Mouse (Mus musculus) layer of hippocampus, adult 8-10 months (tissue): ENCODE data around the gene Tmem151b. TPM values are rescaled to one million over a fixed set of nuclear protein-coding genes. Genes with fewer than 3 reads are reported as not detected.

ENCODE experiments used
- DNase-seq, 2 experiments: peaks; one replicate each; pipeline ENCODE4 v3.0.0; 2022; ENCODE audit warnings: low spot score in 2 of 2
- total RNA-seq, 4 experiments: library from RNA; stranded (reverse); gene quantifications; 2 replicates each; pipeline ENCODE4 v1.2.4; 2022

Gene Tmem151b
- total RNA-seq, 4 experiments from 2014 or later, result 91.5 to 121 (median 111) TPM

DNA sequence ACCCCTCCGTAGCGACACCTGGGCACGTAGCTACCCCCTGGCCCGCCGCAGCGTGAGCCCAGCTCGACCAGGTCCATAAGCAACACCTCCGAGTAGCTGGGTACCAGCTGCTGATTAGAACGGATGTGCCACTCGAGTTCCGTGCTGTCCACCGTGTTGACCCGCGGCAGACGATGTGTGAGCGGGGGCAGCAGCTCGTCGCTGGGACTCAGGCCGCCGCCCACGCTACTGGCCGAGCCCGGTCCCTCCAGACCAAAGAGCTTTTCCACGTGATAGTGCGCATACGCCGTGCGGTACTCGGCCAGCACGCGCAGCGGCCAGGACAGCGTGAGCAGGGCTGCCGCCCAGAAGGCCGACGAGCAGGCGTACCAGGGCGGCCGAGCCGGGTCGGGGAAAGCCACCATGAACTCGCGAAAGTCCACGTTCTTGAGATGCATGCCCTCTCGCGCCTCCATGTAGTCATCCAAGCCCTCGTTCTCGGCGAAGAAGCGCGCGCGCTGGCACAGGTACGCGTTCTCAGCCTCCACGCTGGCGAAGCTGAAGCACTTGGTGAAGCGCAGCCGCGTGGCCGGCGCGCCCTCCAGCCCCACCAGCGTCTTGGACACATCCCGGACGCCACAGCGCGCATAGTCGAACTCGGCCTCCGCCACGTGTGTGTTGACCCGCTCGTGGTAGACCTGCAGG lies 4.1 kb downstream of the Tmem151b start:
- DNase-seq, result no peak

DNA sequence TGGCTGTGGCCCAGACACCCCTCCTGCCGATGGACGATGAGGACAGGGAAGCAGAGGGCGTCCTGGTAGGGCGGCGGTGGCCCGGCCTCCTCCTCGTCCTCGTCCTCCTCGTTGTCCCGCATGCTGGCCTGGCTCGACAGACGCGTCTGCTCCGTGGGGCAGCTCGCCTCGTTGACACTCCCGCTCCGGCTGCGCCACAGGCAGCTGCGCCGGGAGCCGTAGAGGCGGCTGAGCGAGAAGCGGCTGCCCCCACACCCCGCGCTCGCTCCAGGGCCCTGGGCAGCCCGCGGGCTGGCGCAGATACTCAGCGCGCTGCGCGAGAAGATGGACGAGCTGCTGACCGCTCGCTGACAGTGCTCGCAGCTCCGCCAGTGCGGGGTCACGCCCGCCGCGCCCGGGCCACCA lies 4.6 kb downstream of the Tmem151b start:
- no peak for DNase-seq

DNA sequence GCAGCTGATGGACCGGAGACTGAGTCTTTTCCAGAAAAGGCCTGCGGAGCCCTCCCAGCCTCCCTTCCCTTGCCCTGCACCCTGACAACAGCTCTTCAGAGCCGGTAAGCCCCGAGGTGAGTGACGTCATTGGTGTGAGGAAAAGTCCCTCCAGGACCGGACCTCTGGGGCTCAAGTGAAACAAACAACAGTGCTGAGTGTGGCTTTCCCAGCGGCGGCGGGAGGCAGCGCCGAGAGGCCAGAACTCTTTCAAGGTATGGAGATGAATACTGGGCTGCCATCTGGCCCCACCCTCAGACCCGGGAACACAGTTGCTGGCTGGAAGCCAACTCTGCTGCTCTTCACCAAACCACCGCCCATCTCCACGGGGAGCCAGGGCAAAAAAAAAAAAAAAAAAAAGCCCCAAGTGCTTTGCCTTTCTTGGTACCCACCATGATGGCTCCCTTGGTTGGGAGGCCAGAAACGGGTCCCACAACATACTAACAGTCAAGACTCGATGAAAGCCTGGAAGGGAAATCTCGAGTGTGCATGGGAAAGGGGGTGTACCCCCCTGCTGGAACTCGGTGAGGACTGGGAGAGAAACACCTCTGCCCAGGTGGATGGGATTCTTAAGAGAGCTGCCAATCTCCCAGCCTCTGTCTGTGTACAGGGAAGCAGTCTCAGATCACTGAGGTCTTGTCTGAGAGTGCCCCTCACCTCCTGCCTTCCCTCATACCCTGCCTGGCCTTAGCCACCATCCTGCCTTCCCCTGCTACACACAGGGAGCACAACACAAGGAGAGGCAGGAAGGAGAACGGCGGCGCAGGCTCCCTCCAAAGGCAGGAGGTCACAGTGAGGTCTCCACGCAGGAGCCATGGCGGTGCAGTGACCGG lies 5.2 kb downstream of the Tmem151b start:
- no peak for DNase-seq

DNA sequence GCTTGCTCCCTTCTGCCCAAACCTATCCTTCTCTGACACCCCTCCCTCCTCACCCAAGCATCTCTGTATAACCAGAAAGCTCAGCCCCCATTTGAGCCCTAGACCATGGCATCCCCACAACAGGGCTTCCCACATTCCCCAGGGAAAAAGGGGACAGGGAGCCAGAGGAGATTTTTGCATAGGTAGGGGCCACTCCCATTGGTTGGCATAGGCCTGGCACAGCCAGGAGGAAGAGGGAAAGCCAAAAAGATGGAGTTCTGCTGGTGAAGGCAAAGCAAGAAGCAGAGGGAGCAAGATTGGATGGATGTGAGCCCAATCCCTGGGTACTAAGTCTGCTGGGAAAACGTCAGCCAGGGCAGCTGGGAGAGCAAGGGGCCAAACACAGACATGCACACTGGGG lies 6.4 kb downstream of the Tmem151b start:
- DNase-seq, result no peak

DNA sequence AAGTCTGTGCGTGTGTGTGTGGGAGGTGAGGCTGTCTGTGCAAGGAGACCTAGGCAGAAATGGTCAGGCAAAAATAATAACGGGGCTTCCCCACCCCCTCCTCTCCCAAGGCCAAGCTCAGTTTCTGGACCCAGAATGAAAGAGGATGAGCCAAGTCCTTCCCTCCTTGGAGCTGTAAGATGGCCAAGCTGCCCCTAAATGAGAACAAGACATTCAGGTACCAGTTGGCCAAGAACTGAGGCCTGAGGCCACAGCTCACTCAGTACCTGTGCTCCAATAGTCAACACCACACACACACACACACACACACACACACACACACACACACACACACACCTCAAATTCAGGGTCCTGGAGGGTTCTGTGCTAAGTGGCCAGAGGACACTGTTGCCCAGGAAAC lies 6.8 kb downstream of the Tmem151b start:
- DNase-seq, result no peak

DNA sequence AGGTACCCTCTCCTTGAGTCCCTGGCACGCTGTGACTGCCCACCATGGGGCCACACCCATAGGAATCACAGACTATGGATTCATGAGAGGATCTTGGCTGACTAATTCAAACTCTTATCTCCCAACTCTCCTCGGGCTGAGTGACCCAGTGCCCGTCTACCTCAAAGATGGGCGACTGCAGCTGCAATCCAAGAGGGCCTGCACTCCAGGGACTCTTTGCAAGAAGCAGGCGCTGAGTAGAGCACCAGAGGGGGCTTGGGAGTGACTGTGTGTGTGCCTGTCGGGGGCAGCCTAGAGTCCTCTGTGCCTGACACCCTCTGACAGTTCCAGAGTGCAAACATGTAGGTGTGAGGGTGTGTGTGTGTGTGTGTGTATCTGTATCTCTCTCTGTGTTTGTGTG lies 7.3 kb downstream of the Tmem151b start:
- no peak for DNase-seq

DNA sequence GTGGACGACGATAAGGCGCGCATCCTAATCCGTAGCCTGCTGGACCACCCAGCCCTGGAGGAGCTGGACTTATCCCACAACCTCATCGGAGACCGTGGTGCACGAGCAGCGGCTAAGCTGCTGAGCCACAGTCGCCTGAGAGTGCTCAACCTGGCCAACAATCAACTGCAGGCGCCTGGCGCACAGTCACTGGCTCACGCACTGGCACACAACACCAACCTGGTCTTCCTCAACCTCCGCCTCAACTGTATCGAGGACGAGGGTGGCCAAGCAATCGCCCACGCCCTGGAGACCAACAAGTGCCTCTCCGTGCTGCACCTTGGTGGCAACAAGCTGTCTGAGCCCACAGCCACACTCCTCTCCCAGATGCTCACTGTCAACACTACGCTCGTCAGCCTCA lies 9.8 kb downstream of the Tmem151b start:
- no peak for DNase-seq

DNA sequence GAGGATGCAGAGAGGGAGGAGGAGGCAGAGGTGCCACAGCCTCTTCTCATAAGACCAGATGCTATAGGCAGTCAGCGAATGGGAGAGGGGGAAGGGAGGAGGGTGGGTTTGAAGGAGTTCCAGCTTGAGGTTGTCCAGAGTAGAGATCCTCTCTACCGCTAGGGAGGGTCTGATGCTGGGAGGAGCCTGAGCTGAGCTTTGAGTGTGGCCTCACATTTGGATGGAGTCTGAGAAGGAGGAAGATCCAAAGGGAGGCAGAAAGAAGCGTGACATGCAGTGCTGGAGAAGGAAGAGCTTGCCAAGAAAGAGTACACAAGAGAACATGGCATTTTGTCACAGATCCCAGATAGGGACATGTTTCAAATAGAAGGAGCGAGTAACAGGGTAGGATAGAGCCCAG lies 11.1 kb downstream of the Tmem151b start:
- DNase-seq, result no peak

DNA sequence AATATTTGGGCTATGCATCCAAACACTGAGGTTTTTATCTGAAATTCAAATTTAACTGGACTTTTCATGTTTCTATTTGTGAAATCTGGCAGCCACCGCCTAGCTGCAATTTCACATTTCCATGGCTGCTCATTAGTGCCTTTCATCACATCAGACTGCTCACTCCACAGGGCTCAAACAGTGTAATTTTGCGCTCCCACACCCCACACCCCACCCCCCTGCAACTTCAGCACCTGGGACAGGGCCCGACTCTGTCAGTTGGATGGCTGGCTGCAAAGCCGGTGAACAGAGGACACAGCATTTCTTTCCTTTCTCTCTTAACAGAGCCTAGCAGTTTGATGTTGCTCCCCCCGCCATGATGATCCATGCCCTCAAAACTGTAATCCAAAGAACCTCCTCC lies 13.2 kb downstream of the Tmem151b start:
- no peak for DNase-seq

DNA sequence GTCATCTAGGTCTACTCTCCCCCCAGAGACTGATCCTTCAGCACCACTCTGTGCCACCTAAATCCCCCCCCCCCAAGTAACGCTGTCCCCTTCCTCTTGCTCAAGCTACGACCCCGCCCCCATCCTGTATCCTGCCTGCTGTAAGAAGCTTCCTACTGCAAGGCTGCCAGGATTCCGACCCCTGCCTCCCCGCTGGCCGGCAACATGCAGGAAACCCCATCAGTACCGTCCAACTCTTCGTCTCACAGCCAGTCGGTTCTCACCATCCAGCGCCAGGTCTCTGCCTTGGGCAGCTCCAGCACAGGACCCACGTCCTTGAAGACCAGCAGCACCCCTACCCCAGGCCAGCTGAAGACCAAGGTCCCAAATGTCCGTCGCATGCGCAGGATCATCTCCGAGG lies 16.6 kb downstream of the Tmem151b start:
- DNase-seq, result no peak

DNA sequence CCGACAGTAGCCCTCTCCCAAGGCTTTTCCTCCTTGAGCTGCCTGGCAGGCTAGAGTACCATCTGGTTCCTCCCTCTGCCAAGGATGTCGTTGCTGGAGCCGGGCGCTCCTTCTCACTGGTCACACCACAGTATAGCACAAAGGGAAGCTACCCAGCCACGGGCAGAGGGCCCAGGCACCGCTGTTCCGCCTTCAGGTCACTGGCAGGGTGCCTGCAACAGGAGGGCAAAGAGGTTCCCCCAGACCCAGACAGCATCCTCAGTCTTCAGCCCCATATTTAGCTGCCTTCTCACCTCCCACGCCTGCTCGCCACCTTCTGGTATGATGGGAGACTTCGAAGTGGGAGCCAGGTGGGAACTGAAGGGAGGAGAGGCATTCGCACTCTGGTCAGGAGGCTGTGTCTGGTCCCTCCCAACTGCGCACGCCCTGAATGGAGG lies 19.1 kb downstream of the Tmem151b start:
- DNase-seq, result peak; percentile 68 to 69

DNA sequence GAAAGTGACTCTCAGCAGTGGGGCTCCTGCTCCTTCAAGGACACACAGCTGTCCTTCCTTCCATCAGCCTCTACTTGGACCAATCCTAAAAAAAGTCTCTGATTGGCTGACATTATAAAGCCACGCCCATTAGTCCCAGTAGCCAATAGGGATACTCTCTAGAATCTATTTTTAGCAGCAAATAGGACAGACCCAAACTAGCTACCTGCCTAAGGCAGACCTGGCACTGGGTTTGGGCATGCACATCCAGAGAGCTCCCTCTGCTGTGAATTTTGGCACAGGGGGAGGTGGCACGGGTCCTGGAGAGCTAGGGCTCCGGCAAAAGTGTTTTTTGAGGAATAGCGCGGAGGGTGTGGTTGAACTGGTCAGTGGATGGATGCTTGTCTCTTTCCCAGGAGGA lies 22.9 kb downstream of the Tmem151b start:
- no peak for DNase-seq

DNA sequence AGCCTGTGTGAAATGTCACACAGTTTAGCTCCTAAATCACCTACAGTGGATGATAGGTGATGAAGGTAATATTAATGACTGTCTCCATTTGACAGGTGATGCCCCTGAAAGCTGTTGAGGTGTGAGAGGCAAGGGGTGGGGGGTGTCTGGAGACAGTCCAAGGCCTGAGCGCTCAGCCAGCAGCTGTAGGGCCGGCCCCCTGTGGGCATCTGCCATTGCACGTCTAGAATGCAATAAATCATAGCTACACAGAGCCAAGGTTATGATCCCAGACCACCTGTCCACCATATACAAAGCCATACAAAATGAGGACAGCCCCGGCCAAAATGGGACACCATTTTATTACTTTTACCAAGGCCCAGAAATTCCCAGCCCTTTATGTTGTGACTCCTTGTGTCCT lies 24.5 kb downstream of the Tmem151b start:
- no peak for DNase-seq

DNA sequence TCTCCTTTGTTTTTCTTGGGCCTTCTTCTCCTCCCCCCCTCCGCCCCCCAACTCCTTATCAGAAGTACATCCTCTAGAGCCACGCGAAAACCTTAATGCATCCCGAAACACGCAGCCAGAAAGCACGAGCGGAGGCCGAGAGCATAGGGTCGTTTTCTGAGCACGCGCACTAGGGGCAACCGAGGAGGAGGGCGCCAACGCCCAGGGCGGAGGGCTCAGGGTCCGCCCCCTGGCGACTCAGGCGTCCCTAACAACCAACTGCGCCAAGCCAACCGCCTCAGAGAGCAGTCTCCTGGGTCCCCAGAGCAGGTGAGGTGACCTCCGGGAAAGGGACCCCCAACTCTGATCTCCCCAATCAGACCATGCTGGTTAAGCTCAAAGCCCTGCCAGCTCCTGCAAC lies 26.2 kb downstream of the Tmem151b start, which contains the start of gene Tcte1:
TSS of gene Tcte1 (plus strand) at position 172 of the 400 bp plus-strand sequence.
- no peak for DNase-seq

DNA sequence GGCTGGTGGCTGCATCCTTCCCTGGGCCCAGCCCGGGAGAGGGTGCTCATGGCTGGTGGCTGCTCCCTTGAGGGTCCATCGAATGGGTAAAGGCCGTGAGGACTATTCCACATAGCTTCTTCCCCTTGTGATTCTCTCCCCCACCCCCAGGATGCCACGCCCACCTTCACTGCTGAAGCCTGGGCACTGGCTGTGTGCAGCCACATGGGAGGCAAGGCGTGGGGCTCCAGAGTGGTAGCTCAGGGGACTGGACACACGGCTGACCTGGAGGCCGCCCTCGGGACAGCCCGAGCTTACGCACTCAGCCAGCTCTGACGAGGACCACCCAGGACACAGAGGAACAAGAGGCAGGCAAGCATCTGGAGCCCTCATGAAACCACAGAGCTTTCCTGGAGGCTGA lies 29.3 kb downstream of the Tmem151b start:
- DNase-seq, result no peak

DNA sequence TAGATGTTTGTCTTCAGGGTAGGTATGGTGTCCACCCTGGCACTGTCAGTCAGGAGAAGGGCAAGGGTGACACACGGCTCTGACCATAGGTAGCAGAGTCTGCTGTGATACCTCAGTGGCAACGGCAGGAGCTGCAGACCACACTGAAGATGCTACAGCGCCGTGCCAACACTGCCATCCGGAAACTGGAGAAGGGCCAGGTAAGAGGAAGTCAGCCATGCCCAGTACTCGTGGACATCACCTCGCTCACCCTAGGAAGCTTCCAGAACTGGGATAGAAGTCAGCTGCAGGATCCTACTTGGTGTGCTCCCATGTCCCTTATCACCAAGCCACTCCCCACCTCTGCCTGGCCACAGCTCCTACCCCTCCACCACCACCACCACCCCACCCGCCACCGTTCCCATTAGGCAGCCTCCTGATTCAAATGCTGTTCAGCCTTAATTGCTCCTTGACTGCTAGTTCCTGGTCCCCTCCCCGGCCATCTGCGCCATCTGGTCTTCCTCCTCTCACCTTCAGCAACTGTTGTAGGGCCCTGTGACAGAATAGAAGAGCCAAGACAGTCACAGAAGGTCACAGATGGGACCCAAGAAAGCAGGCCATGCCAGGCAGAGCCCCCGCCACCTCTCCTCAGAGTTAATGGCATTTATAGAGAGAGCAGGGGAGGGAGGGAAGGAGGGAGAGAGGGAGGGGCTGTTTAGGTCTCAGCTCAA lies 30.6 kb downstream of the Tmem151b start:
- DNase-seq, result no peak

DNA sequence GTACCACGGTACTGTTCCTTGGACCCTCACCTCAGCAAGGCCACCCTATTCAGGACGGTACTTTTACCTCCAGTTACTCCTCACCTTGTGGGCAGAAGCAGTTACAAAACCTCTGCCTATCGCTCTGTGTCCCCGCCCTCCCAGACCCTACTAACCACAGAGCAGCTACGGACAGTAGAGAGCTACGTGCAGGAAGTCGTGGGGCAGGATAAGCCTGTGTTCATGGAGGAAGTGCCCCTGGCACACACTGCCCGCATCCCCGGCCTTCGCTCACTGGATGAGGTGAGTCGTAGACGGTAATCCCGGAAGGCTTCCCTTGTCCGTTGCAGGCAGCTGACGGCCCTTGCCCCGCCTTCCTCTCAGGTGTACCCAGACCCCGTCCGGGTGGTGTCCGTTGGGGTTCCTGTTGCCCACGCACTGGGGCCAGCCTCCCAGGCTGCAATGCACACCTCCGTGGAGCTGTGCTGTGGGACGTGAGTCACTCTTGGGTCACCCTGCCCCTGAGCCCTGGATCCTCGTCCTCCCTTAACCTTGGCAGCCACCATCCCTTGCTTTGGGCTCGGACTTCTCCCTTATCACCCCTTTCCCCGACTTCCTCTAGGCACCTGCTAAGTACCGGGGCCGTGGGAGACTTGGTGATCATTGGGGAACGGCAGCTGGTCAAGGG lies 31.8 kb downstream of the Tmem151b start:
- DNase-seq, result no peak

DNA sequence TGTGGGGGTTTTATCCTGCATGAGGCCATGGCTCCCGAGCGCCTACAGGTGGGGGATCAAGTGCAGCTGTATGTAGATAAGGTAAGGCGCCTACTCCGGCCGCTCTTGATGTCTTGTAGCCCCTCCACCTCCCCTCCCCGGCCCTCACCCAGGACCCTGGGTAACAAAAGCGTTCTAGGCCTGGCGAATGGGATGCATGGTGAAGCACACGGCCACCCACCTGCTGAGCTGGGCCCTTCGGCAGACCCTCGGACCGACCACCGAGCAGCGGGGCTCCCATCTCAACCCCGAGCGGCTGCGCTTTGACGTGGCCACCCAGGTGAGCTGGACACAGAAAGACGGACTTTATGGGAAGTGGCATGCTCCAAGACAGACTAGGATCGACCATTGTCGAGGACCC lies 32.3 kb downstream of the Tmem151b start:
- DNase-seq, result no peak

DNA sequence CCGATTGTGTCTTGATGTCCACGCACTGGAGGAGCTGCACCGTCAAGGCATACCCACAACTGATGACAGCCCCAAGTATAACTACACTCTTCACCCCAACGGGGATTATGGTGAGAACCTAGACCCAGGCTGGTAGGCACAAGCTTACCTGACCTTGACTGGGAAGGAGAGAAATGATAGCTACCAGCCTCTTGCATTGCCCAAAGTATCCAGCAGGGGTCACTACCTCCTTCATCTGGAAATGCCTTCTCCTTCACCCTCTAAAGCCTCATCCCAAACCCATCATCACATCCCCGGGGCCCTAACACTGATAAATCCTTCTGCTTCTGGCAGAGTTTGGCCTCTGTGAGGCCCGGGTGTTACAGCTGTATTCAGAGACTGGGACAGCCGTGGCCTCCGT lies 33.0 kb downstream of the Tmem151b start:
- peak; percentile 64 to 87 for DNase-seq

DNA sequence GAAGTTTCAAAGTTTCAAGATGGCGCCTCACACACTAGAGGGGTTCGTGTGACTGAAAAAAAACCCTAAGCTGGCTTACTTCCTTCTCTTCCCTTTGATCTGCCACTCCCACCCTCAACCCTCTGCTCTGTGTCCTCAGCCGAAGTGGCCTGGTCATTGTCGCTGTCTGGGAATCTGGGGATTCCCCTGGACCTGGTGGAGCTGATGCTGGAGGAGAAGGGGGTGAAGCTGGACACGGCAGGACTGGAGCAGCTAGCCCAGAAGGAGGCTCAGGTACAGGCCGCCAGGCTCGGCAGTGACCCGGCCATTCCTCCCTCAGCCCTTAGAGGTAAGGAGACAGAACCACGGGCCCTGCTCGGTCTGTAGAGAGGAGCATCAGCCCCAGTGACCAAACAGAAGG lies 33.7 kb downstream of the Tmem151b start:
- no peak for DNase-seq

DNA sequence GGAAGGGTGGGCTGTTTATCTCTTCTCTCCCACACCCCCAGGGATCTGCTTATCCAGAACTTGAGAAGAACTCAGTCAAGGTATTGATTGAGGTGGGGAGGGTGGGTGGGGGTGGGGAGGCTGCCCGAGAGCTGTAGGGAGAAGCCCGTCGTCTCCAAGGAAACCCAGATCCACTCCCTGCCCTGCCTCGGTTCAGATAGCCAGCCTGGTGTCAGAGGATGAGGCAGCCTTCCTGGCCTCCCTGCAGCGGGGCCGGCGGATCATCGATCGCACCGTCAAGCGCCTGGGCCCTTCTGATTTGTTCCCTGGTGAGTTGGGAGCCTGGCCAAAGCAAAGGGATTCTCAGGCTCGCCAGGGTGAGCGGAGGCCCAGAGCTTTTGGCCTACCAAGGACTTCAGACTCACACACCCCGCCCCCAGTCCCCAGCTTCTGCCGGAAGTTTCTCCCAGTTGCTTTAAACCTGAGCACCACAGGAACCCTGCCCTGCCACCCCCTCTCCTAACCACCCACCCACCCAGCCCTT lies 34.2 kb downstream of the Tmem151b start:
- DNase-seq, result no peak
